Mouse (Mus musculus): ENCODE measurements around the gene Rabgap1l. TPM values are rescaled to one million over a fixed set of nuclear protein-coding genes. Genes with fewer than 3 reads are reported as not detected.
A peak's percentile ranks its signal among the peaks of the same experiment; 100 is the strongest.

Rabgap1l gene
- polyA plus RNA-seq, 1 experiment from 2014 or later: 27.0 TPM

DNA sequence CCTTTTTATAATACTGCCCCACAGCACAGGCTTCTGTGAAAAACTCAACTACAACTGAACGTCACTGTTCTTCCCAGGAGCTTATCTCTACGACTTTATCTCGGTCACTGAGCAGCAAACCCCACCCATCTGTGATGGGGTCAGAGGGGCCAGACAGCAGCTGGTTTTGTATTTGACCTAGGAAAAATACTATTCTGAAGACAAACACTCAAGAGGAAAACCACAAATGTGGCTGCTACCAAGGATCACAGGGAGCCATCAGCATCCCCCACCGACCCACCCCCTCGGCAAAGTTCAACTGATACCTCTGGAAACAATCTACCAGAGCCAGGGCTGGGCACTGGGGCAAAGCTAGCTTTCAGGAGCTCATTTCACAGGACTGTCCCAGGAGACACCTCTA, 467.5 kb downstream of the Rabgap1l start:
- Histone ChIP-seq H3K4me1 (ENCODE audit: control insufficient read depth, insufficient read depth, low read length) (no peaks in the 10 kb centered on the region), H3K4me2 (ENCODE audit: low read depth, low read length) (no peak overlapping the region), H3K36me3 (ENCODE audit: control insufficient read depth, insufficient read depth, low read length) (no peaks in the 10 kb centered on the region), H3K27ac (ENCODE audit: low read length) (no peak overlapping the region), H3K27me3 (ENCODE audit: control insufficient read depth, insufficient read depth, low read length) (no peaks in the 10 kb centered on the region), H3K9me3 (replicated peaks; ENCODE audit: control insufficient read depth, low read length) (no peaks in the 10 kb centered on the region), H3K4me3 (replicated peaks; ENCODE audit: low read length) (no peak overlapping the region), H3K9ac (ENCODE audit: low read length) (no peak overlapping the region)
- 28% methylated on average over 5 of the region's 5 CpGs for WGBS
- ATAC-seq (ENCODE audit: insufficient read depth, low FRiP score): peak; percentile 47; the same call in 1 of the 2 replicates

DNA sequence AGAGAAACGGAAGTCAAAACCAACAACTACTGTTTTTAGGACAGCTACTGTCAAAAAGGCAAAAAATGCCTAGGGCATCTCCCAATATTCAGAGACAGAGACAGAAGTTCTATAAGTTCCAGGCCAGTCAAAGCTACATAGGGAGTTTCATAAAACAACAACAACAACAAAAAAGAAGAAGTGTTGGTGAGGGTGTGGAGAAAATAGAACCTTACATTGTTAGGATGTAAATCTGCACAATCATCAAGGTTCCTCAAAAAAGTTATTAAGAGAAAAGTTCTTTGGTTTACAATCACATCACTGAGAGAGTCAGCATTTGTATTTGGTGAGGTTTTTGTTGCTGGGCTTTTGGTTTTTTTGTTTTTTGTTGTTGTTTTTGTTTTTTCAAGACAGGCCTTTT, 472.3 kb downstream of the Rabgap1l start:
- Histone ChIP-seq H3K9ac (ENCODE audit: low read length) (no peak overlapping the region), H3K4me2 (ENCODE audit: low read depth, low read length) (no peak overlapping the region), H3K9me3 (replicated peaks; ENCODE audit: control insufficient read depth, low read length) (no peaks in the 10 kb centered on the region), H3K27ac (ENCODE audit: low read length) (no peak overlapping the region), H3K36me3 (ENCODE audit: control insufficient read depth, insufficient read depth, low read length) (no peaks in the 10 kb centered on the region), H3K4me1 (ENCODE audit: control insufficient read depth, insufficient read depth, low read length) (no peaks in the 10 kb centered on the region), H3K27me3 (ENCODE audit: control insufficient read depth, insufficient read depth, low read length) (no peaks in the 10 kb centered on the region), H3K4me3 (replicated peaks; ENCODE audit: low read length) (no peak overlapping the region)
- 75% methylated on average over 1 of the region's 1 CpGs for WGBS
- ATAC-seq (ENCODE audit: insufficient read depth, low FRiP score): no peak

DNA sequence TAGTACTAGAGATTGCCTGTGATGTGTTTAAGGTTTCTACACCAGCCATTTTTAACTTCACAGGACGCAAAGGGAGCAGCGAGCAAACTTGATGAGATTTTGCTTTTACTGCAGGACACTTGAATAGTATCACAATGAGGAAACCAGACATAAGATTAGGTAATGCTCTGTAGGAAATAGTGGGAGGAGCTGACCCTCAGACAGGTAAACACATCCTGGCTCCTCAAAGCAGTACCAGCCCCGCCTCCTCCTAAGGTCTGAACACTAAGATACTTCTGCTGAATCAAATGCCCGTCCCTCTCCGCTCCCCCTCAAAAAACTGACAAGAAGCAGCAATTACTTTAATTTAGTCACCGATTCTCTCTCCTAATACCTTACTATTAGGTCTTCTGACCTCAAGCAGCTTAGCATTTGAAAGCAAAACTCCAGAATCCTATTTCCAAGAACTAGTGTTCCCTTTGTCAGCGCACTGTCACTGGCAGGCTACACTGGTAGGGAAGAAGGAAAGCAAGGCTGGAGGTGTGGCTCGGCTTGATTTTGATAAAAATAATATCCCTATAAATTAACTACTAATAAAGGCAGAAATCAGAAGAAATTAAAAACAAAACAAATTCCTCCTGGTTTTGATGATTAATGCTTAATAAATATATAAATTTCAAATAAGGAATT, 474.8 kb downstream of the Rabgap1l start:
- Histone ChIP-seq H3K27me3 (ENCODE audit: control insufficient read depth, insufficient read depth, low read length) (no peaks in the 10 kb centered on the region), H3K9me3 (replicated peaks; ENCODE audit: control insufficient read depth, low read length) (no peaks in the 10 kb centered on the region), H3K4me1 (ENCODE audit: control insufficient read depth, insufficient read depth, low read length) (no peaks in the 10 kb centered on the region), H3K9ac (ENCODE audit: low read length) (no peak overlapping the region), H3K4me3 (replicated peaks; ENCODE audit: low read length) (no peak overlapping the region), H3K36me3 (ENCODE audit: control insufficient read depth, insufficient read depth, low read length) (no peaks in the 10 kb centered on the region), H3K4me2 (ENCODE audit: low read depth, low read length) (no peak overlapping the region), H3K27ac (ENCODE audit: low read length) (no peak overlapping the region)
- WGBS: 61% methylated on average over 8 of the region's 8 CpGs
- ATAC-seq (ENCODE audit: insufficient read depth, low FRiP score): peak; percentile 50; the same call in 1 of the 2 replicates

DNA sequence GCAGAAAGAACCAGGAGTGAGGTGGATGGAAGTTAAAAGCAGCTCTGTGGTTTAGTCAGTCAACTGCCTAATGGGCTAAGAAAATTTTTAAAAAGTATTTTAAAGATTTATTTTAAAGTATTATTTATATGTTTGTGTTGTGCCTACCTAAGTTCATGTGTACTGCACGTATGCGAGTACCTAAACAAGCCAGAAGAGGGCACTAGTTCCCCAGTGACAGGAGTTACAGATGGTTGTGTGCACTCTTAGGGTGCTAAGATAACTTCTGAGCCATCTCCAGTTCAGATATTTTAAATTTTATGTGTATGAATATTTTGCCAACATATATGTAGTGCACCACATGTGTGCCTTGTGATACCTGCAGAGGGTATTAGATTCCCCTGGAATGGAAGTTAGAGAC, 476.8 kb downstream of the Rabgap1l start:
- Histone ChIP-seq H3K9ac (ENCODE audit: low read length) (no peak overlapping the region), H3K4me2 (ENCODE audit: low read depth, low read length) (no peak overlapping the region), H3K27ac (ENCODE audit: low read length) (no peak overlapping the region), H3K4me1 (ENCODE audit: control insufficient read depth, insufficient read depth, low read length) (no peaks in the 10 kb centered on the region), H3K27me3 (ENCODE audit: control insufficient read depth, insufficient read depth, low read length) (no peaks in the 10 kb centered on the region), H3K4me3 (replicated peaks; ENCODE audit: low read length) (no peak overlapping the region), H3K36me3 (ENCODE audit: control insufficient read depth, insufficient read depth, low read length) (no peaks in the 10 kb centered on the region), H3K9me3 (replicated peaks; ENCODE audit: control insufficient read depth, low read length) (no peaks in the 10 kb centered on the region)
- 96% methylated on average over 2 of the region's 2 CpGs for WGBS
- no peak for ATAC-seq (ENCODE audit: insufficient read depth, low FRiP score)

DNA sequence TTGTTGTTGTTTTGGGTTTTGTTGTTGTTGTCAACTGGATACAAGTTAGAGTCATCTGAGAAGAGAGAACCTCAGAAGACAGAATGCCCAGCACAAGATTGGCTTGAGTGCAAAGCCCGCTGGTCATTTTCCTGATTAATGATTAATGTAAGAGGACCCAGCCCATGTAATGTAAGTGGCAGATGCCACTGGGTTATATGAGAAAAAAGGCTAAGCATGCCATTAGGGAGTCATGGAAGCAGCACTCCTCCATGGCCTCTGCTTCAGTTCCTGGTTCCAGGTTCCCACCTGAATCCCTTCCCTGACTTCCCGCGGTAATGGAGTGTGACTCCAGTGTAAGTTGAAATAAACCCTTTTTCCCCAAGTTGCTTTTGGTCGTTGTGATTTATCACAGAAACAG, 480.4 kb downstream of the Rabgap1l start:
- no peak overlapping the region for H3K4me3 ChIP-seq (replicated peaks; ENCODE audit: low read length)
- WGBS: 82% methylated on average over 4 of the region's 4 CpGs
- H3K36me3 ChIP-seq (ENCODE audit: control insufficient read depth, insufficient read depth, low read length): no peaks in the 10 kb centered on the region
- H3K27ac ChIP-seq (ENCODE audit: low read length): peak overlapping the region; percentile 50; the same call in 1 of the 2 replicates
- no peak for ATAC-seq (ENCODE audit: insufficient read depth, low FRiP score)
- H3K9ac ChIP-seq (ENCODE audit: low read length): no peak overlapping the region
- H3K4me2 ChIP-seq (ENCODE audit: low read depth, low read length): no peak overlapping the region
- no peaks in the 10 kb centered on the region for H3K9me3 ChIP-seq (replicated peaks; ENCODE audit: control insufficient read depth, low read length)
- H3K4me1 ChIP-seq (ENCODE audit: control insufficient read depth, insufficient read depth, low read length): peaks cover 5% of the 10 kb centered on the region
- H3K27me3 ChIP-seq (ENCODE audit: control insufficient read depth, insufficient read depth, low read length): no peaks in the 10 kb centered on the region

DNA sequence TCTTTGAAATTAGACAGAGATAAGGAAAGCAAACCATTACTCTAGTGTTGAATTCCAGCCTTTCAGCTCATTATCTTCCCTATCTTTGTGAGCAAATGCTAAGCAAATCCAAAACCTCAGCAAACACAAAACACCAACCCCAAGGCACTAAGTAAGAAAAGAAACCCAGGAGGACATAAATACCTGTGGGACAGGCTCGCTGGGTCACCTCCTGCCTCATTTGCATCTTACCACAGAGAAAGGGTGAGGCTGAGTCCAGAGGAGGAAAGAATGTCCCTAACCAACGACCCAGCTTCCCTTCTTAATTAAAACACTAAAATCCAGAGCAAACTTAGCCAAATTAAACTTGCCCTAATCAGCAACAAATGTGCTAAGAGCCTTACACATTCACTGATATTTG, 481.1 kb downstream of the Rabgap1l start:
- Histone ChIP-seq H3K4me2 (ENCODE audit: low read depth, low read length) (no peak overlapping the region), H3K4me1 (ENCODE audit: control insufficient read depth, insufficient read depth, low read length) (peaks cover 10% of the 10 kb centered on the region), H3K9me3 (replicated peaks; ENCODE audit: control insufficient read depth, low read length) (no peaks in the 10 kb centered on the region), H3K9ac (ENCODE audit: low read length) (no peak overlapping the region), H3K4me3 (replicated peaks; ENCODE audit: low read length) (no peak overlapping the region), H3K27ac (ENCODE audit: low read length) (peak overlapping the region; percentile 50), H3K27me3 (ENCODE audit: control insufficient read depth, insufficient read depth, low read length) (no peaks in the 10 kb centered on the region), H3K36me3 (ENCODE audit: control insufficient read depth, insufficient read depth, low read length) (no peaks in the 10 kb centered on the region)
- WGBS: 34% methylated on average over 2 of the region's 2 CpGs
- no peak for ATAC-seq (ENCODE audit: insufficient read depth, low FRiP score)

DNA sequence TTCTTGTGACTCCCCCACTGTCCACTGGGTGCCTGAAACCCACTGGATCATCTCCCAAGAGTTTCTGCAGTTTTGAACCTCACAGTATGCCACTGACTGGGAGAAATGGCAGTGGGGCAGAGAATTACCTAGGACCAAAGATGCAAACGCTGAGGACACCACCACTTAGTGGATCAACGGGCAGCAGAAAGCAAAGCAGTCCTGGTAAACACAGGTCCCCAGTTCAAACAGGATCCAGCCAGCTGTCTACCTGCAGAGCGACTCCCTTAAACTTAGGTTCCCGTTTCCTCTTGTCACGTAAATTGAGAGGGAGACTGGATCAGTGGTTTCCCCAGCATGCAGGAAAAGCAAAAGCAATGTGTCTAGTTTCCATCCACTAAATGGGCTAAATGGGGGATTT, 483.1 kb downstream of the Rabgap1l start:
- Histone ChIP-seq H3K36me3 (ENCODE audit: control insufficient read depth, insufficient read depth, low read length) (no peaks in the 10 kb centered on the region), H3K4me2 (ENCODE audit: low read depth, low read length) (no peak overlapping the region), H3K27me3 (ENCODE audit: control insufficient read depth, insufficient read depth, low read length) (no peaks in the 10 kb centered on the region), H3K4me3 (replicated peaks; ENCODE audit: low read length) (no peak overlapping the region), H3K4me1 (ENCODE audit: control insufficient read depth, insufficient read depth, low read length) (peaks cover 11% of the 10 kb centered on the region), H3K27ac (ENCODE audit: low read length) (peak overlapping the region; percentile 42; the same call in 1 of the 2 replicates), H3K9me3 (replicated peaks; ENCODE audit: control insufficient read depth, low read length) (no peaks in the 10 kb centered on the region), H3K9ac (ENCODE audit: low read length) (no peak overlapping the region)
- WGBS: 34% methylated on average over 5 of the region's 5 CpGs
- ATAC-seq (ENCODE audit: insufficient read depth, low FRiP score): no peak

DNA sequence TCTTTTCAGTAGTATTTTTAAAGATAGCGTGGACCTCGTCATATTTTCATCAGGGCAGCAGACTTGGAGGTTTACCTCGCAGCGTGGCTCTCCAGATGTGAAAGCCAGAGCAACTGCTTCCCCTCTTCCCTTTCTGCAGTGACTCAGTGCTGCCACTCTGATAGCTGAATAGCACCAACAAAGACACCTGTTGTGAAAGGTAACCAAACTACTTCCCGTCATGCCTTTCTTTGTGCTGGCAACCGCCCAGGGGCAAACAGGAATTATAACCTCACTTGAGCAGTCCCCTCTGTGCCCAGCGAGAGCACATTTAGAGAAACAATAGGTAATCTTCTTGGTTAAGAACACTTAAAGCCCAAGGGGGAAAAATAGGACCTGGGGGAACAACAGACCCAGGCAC, 484.0 kb downstream of the Rabgap1l start:
- no peaks in the 10 kb centered on the region for H3K36me3 ChIP-seq (ENCODE audit: control insufficient read depth, insufficient read depth, low read length)
- H3K9me3 ChIP-seq (replicated peaks; ENCODE audit: control insufficient read depth, low read length): no peaks in the 10 kb centered on the region
- peak overlapping the region; percentile 1; the same call in 1 of the 2 replicates for H3K9ac ChIP-seq (ENCODE audit: low read length)
- H3K27ac ChIP-seq (ENCODE audit: low read length): peak overlapping the region; percentile 77
- H3K27me3 ChIP-seq (ENCODE audit: control insufficient read depth, insufficient read depth, low read length): no peaks in the 10 kb centered on the region
- peak overlapping the region; percentile 36 for H3K4me3 ChIP-seq (replicated peaks; ENCODE audit: low read length)
- ATAC-seq (ENCODE audit: insufficient read depth, low FRiP score): peak; percentile 67; the same call in 1 of the 2 replicates
- peaks cover 11% of the 10 kb centered on the region for H3K4me1 ChIP-seq (ENCODE audit: control insufficient read depth, insufficient read depth, low read length)
- WGBS: 15% methylated on average over 7 of the region's 7 CpGs
- H3K4me2 ChIP-seq (ENCODE audit: low read depth, low read length): peak overlapping the region; percentile 40

DNA sequence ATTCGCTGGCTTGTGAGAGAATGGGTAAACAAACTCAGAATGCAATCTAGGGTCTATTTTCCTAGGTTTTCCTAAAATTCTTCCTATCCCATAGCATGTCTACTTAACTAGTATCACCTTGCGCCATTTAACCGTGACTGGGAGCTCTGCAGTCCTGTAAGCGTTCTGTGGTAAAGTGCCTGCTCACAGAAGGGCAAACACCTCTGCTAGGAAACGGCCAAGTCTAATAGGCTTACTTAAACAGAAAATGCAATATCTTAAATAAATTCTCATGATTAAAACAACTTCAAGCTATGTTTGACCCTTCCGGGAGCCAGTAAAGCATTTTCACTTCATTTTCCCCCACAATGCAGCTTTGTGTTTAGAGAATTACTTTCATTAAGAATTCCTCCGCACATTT, 484.5 kb downstream of the Rabgap1l start:
- ATAC-seq (ENCODE audit: insufficient read depth, low FRiP score): no peak
- peak overlapping the region; percentile 49 for H3K9ac ChIP-seq (ENCODE audit: low read length)

More for the DNA sequence above, 484.5 kb downstream of the Rabgap1l start:
- Histone ChIP-seq H3K9me3 (replicated peaks; ENCODE audit: control insufficient read depth, low read length) (no peaks in the 10 kb centered on the region), H3K27ac (ENCODE audit: low read length) (peak overlapping the region; percentile 77), H3K4me3 (replicated peaks; ENCODE audit: low read length) (peak overlapping the region; percentile 36), H3K36me3 (ENCODE audit: control insufficient read depth, insufficient read depth, low read length) (no peaks in the 10 kb centered on the region), H3K4me2 (ENCODE audit: low read depth, low read length) (peak overlapping the region; percentile 40), H3K27me3 (ENCODE audit: control insufficient read depth, insufficient read depth, low read length) (no peaks in the 10 kb centered on the region), H3K4me1 (ENCODE audit: control insufficient read depth, insufficient read depth, low read length) (peaks cover 11% of the 10 kb centered on the region)
- WGBS: 36% methylated on average over 7 of the region's 7 CpGs

Data from stomach, embryonic 16.5 days (tissue).